Mouse (Mus musculus) neural tube, embryonic 12.5 days (tissue): ENCODE data around the gene Wwc2. TPM values are rescaled to one million over a fixed set of nuclear protein-coding genes. Genes with fewer than 3 reads are reported as not detected.

Experiments
- ATAC-seq: fragments of 200-750 bp; cut with Nextera tagmentation; 2 replicates; pipeline ENCODE4 v1.8.0; 2017; ENCODE audit warnings: low read depth, mild to moderate bottlenecking, moderate TSS enrichment, moderate library complexity; ENCODE audit not compliant: low FRiP score
- H3K27ac ChIP-seq: fragments of 300-500 bp; sonication (generic); 2 replicates; pipeline ENCODE4 v1.5.1; 2016
- H3K27me3 ChIP-seq: fragments of 300-500 bp; sonication (generic); replicated peaks from 2 replicates; pipeline ENCODE4 v1.6.1; 2016; ENCODE audit warnings: mild to moderate bottlenecking
- H3K36me3 ChIP-seq: fragments of 300-500 bp; sonication (generic); 2 replicates; pipeline ENCODE4 v1.6.1; 2016; ENCODE audit warnings: mild to moderate bottlenecking
- H3K4me1 ChIP-seq: fragments of 300-500 bp; sonication (generic); 2 replicates; pipeline ENCODE4 v1.6.1; 2016
- H3K4me2 ChIP-seq: fragments of 300-500 bp; sonication (generic); replicated peaks from 2 replicates; pipeline ENCODE4 v1.6.1; 2016; ENCODE audit warnings: mild to moderate bottlenecking
- H3K4me3 ChIP-seq: fragments of 300-500 bp; sonication (generic); 2 replicates; pipeline ENCODE4 v1.5.1; 2016
- H3K9ac ChIP-seq: fragments of 300-500 bp; sonication (generic); 2 replicates; pipeline ENCODE4 v1.6.1; 2016; ENCODE audit warnings: mild to moderate bottlenecking
- H3K9me3 ChIP-seq: fragments of 300-500 bp; sonication (generic); 2 replicates; pipeline ENCODE4 v1.6.1; 2016; ENCODE audit warnings: mild to moderate bottlenecking
- WGBS: fragments of 180-500 bp; shearing (Covaris S2); methylation state at CpG from one replicate; pipeline ENCODE4 v1.1.7; 2016; 5-methylcytosine and 5-hydroxymethylcytosine counted together
- polyA plus RNA-seq: library from polyadenylated mRNA; unstranded; fragments of >200 nt; fragmentation: Nextera tagmentation; extraction: Ambion mirVana; gene quantifications from 2 replicates; pipeline ENCODE4 v1.2.1, GENCODE M21; 2016

The Wwc2 gene
- polyA plus RNA-seq, 1 experiment from 2014 or later: 11.7 TPM

- H3K4me1 ChIP-seq: peaks cover 8% of the 10 kb centered on the region
- H3K4me2 ChIP-seq: no peak overlapping the region
- no peaks in the 10 kb centered on the region for H3K36me3 ChIP-seq
- no peak overlapping the region for H3K4me3 ChIP-seq
- no peak overlapping the region for H3K27ac ChIP-seq
- no peak overlapping the region for H3K9ac ChIP-seq
- no peak for ATAC-seq
- no peaks in the 10 kb centered on the region for H3K27me3 ChIP-seq
- H3K9me3 ChIP-seq: no peaks in the 10 kb centered on the region
- WGBS: 95% methylated on average over 4 of the region's 4 CpGs
Measured at GRCm38 (mm10) chr8:47957560-47957959, 33.2 kb downstream of the Wwc2 start.

GRCm38 (mm10) chr8:47951380-47951932 lies 39.3 kb downstream of the Wwc2 start:
- no peaks in the 10 kb centered on the region for H3K36me3 ChIP-seq
- H3K4me2 ChIP-seq: no peak overlapping the region
- no peaks in the 10 kb centered on the region for H3K27me3 ChIP-seq
- no peak overlapping the region for H3K4me3 ChIP-seq
- ATAC-seq: no peak
- no peaks in the 10 kb centered on the region for H3K4me1 ChIP-seq
- no peak overlapping the region for H3K27ac ChIP-seq
- 71% methylated on average over 7 of the region's 7 CpGs for WGBS
- H3K9me3 ChIP-seq: no peaks in the 10 kb centered on the region
- no peak overlapping the region for H3K9ac ChIP-seq

- Histone ChIP-seq H3K9me3 (no peaks in the 10 kb centered on the region), H3K4me1 (no peaks in the 10 kb centered on the region), H3K4me2 (no peak overlapping the region), H3K27ac (no peak overlapping the region), H3K9ac (no peak overlapping the region), H3K4me3 (no peak overlapping the region), H3K36me3 (no peaks in the 10 kb centered on the region), H3K27me3 (no peaks in the 10 kb centered on the region)
- WGBS: 85% methylated on average over 4 of the region's 4 CpGs
- ATAC-seq: no peak
Measured at GRCm38 (mm10) chr8:47948836-47949235, 41.9 kb downstream of the Wwc2 start.

GRCm38 (mm10) chr8:47947672-47948618 lies 42.8 kb downstream of the Wwc2 start:
- H3K9me3 ChIP-seq: no peaks in the 10 kb centered on the region
- no peak overlapping the region for H3K4me3 ChIP-seq
- no peak overlapping the region for H3K27ac ChIP-seq
- no peak overlapping the region for H3K4me2 ChIP-seq
- H3K36me3 ChIP-seq: no peaks in the 10 kb centered on the region
- WGBS: 83% methylated on average over 19 of the region's 19 CpGs
- H3K9ac ChIP-seq: no peak overlapping the region
- no peak for ATAC-seq
- H3K4me1 ChIP-seq: no peaks in the 10 kb centered on the region
- H3K27me3 ChIP-seq: no peaks in the 10 kb centered on the region

- Histone ChIP-seq H3K4me3 (no peak overlapping the region), H3K27me3 (no peaks in the 10 kb centered on the region), H3K9ac (no peak overlapping the region), H3K36me3 (no peaks in the 10 kb centered on the region), H3K27ac (no peak overlapping the region), H3K4me2 (no peak overlapping the region), H3K4me1 (no peaks in the 10 kb centered on the region), H3K9me3 (no peaks in the 10 kb centered on the region)
- no peak for ATAC-seq
- 65% methylated on average over 10 of the region's 10 CpGs for WGBS
Measured at GRCm38 (mm10) chr8:47943049-47943448, 47.7 kb downstream of the Wwc2 start.

- Histone ChIP-seq H3K27me3 (no peaks in the 10 kb centered on the region), H3K27ac (no peak overlapping the region)
Measured at GRCm38 (mm10) chr8:47941028-47941427, 49.7 kb downstream of the Wwc2 start.

GRCm38 (mm10) chr8:47939933-47940870 lies 50.5 kb downstream of the Wwc2 start:
- Histone ChIP-seq H3K9me3 (no peaks in the 10 kb centered on the region), H3K4me3 (no peak overlapping the region), H3K4me1 (no peaks in the 10 kb centered on the region), H3K9ac (no peak overlapping the region), H3K36me3 (no peaks in the 10 kb centered on the region), H3K27me3 (no peaks in the 10 kb centered on the region), H3K27ac (no peak overlapping the region), H3K4me2 (no peak overlapping the region)
- no peak for ATAC-seq
- 89% methylated on average over 10 of the region's 10 CpGs for whole genome bisulfite sequencing

More at GRCm38 (mm10) chr8:47941028-47941427, 49.7 kb downstream of the Wwc2 start:
- H3K9ac ChIP-seq: no peak overlapping the region
- ATAC-seq: peak; percentile 25; the same call in 1 of the 2 replicates
- 64% methylated on average over 5 of the region's 5 CpGs for WGBS
- H3K4me2 ChIP-seq: no peak overlapping the region
- H3K4me3 ChIP-seq: no peak overlapping the region
- no peaks in the 10 kb centered on the region for H3K4me1 ChIP-seq
- no peaks in the 10 kb centered on the region for H3K36me3 ChIP-seq
- no peaks in the 10 kb centered on the region for H3K9me3 ChIP-seq

GRCm38 (mm10) chr8:47939217-47939616 lies 51.5 kb downstream of the Wwc2 start:
- Histone ChIP-seq H3K36me3 (no peaks in the 10 kb centered on the region), H3K9me3 (no peaks in the 10 kb centered on the region), H3K9ac (no peak overlapping the region), H3K27me3 (no peaks in the 10 kb centered on the region), H3K27ac (no peak overlapping the region), H3K4me3 (no peak overlapping the region), H3K4me2 (no peak overlapping the region), H3K4me1 (no peaks in the 10 kb centered on the region)
- no peak for ATAC-seq
- 88% methylated on average over 7 of the region's 7 CpGs for WGBS

GRCm38 (mm10) chr8:47936386-47936785 lies 54.3 kb downstream of the Wwc2 start:
- no peak overlapping the region for H3K4me3 ChIP-seq
- no peaks in the 10 kb centered on the region for H3K27me3 ChIP-seq
- H3K36me3 ChIP-seq: no peaks in the 10 kb centered on the region
- no peak for ATAC-seq
- H3K4me1 ChIP-seq: peaks cover 15% of the 10 kb centered on the region
- 28% methylated on average over 9 of the region's 9 CpGs for WGBS
- no peaks in the 10 kb centered on the region for H3K9me3 ChIP-seq
- no peak overlapping the region for H3K9ac ChIP-seq
- H3K4me2 ChIP-seq: no peak overlapping the region
- H3K27ac ChIP-seq: no peak overlapping the region

- no peaks in the 10 kb centered on the region for H3K36me3 ChIP-seq
- H3K4me1 ChIP-seq: peaks cover 15% of the 10 kb centered on the region
- ATAC-seq: no peak
- no peak overlapping the region for H3K4me2 ChIP-seq
- H3K27ac ChIP-seq: no peak overlapping the region
- no peak overlapping the region for H3K4me3 ChIP-seq
- no peak overlapping the region for H3K9ac ChIP-seq
- no peaks in the 10 kb centered on the region for H3K9me3 ChIP-seq
- H3K27me3 ChIP-seq: no peaks in the 10 kb centered on the region
- 79% methylated on average over 5 of the region's 5 CpGs for WGBS
Measured at GRCm38 (mm10) chr8:47935461-47935860, 55.3 kb downstream of the Wwc2 start.

- WGBS: 91% methylated on average over 3 of the region's 3 CpGs
- H3K27me3 ChIP-seq: no peaks in the 10 kb centered on the region
- H3K9me3 ChIP-seq: no peaks in the 10 kb centered on the region
- no peak overlapping the region for H3K27ac ChIP-seq
- peaks cover 15% of the 10 kb centered on the region for H3K4me1 ChIP-seq
- H3K36me3 ChIP-seq: no peaks in the 10 kb centered on the region
- no peak for ATAC-seq
- H3K9ac ChIP-seq: no peak overlapping the region
- H3K4me3 ChIP-seq: no peak overlapping the region
- H3K4me2 ChIP-seq: no peak overlapping the region
Measured at GRCm38 (mm10) chr8:47933087-47933486, 57.6 kb downstream of the Wwc2 start.
